Mouse (Mus musculus) forebrain, postnatal 0 days (tissue): Measurements from ENCODE around the gene Sall4. TPM values are rescaled to one million over a fixed set of nuclear protein-coding genes. Genes with fewer than 3 reads are reported as not detected.
A peak's percentile ranks its signal among the peaks of the same experiment; 100 is the strongest.

ENCODE experiments used
- ATAC-seq: fragments of 200-750 bp; cut with Nextera tagmentation; 2 replicates; pipeline ENCODE4 v1.8.0; 2017; ENCODE audit warnings: mild to moderate bottlenecking, moderate library complexity
- DNase-seq: peaks from one replicate; pipeline ENCODE4 v3.0.0-alpha.2; 2015
- H3K27ac ChIP-seq: fragments of 300-500 bp; sonication (generic); 2 replicates; pipeline ENCODE4 v1.5.1; 2014; ENCODE audit warnings: low read depth, mild to moderate bottlenecking, antibody characterized with exemption, low read length, moderate library complexity, mixed read lengths
- H3K27me3 ChIP-seq: fragments of 300-500 bp; sonication (generic); 2 replicates; pipeline ENCODE4 v1.6.1; 2014; ENCODE audit warnings: mild to moderate bottlenecking, low read length, mixed read lengths; ENCODE audit not compliant: insufficient read depth
- H3K36me3 ChIP-seq: fragments of 300-500 bp; sonication (generic); 2 replicates; pipeline ENCODE4 v1.6.1; 2014; ENCODE audit warnings: mild to moderate bottlenecking, moderate library complexity; ENCODE audit not compliant: insufficient read depth
- H3K4me1 ChIP-seq: fragments of 300-500 bp; sonication (generic); 2 replicates; pipeline ENCODE4 v1.6.1; 2014; ENCODE audit warnings: antibody characterized with exemption; ENCODE audit not compliant: insufficient read depth
- H3K4me2 ChIP-seq: fragments of 300-500 bp; sonication (generic); 2 replicates; pipeline ENCODE4 v1.6.1; 2014; ENCODE audit warnings: low read depth, mild to moderate bottlenecking, moderate library complexity
- H3K4me3 ChIP-seq: fragments of 300-500 bp; sonication (generic); 2 replicates; pipeline ENCODE4 v1.5.1; 2014; ENCODE audit warnings: low read depth, low read length, mixed read lengths
- H3K9ac ChIP-seq: fragments of 300-500 bp; sonication (generic); 2 replicates; pipeline ENCODE4 v1.6.1; 2014; ENCODE audit warnings: mild to moderate bottlenecking
- H3K9me3 ChIP-seq: fragments of 300-500 bp; sonication (generic); 2 replicates; pipeline ENCODE4 v1.6.1; 2016; ENCODE audit warnings: low read length
- CTCF ChIP-seq: sonication (generic); IDR thresholded peaks from 2 replicates; pipeline ENCODE4 v1.5.1; 2016; ENCODE audit warnings: antibody characterized with exemption, control low read depth, low read depth
- WGBS: fragments of 180-500 bp; shearing (Covaris S2); extraction: QIAGEN DNeasy Blood & Tissue Kit; methylation state at CpG from one replicate; pipeline ENCODE4 v1.1.7; 2014; 5-methylcytosine and 5-hydroxymethylcytosine counted together
- polyA plus RNA-seq: library from polyadenylated mRNA; unstranded; fragments of >200 nt; fragmentation: Nextera tagmentation; extraction: Ambion mirVana; gene quantifications from 2 replicates; pipeline ENCODE4 v1.2.1, GENCODE M21; 2015
- total RNA-seq: library from RNA; depleted of rRNA; stranded (reverse); fragments of >200 nt; gene quantifications from 2 replicates; pipeline ENCODE4 v1.2.3, GENCODE M21; 2014

The Sall4 gene
- total and polyA plus RNA-seq, 2 experiments from 2014 or later = 0.06 to 0.10 TPM

GRCm38 (mm10) chr2:168738854-168739253 lies 28.9 kb downstream of the Sall4 start:
- Histone ChIP-seq H3K27ac (no peak overlapping the region), H3K4me2 (no peak overlapping the region), H3K36me3 (no peaks in the 10 kb centered on the region), H3K4me3 (no peak overlapping the region), H3K9ac (no peak overlapping the region), H3K27me3 (no peaks in the 10 kb centered on the region), H3K9me3 (no peaks in the 10 kb centered on the region), H3K4me1 (no peaks in the 10 kb centered on the region)
- TF ChIP-seq CTCF = peak; percentile 41
- DNase-seq (no peak), ATAC-seq (no peak)
- WGBS = 93% methylated on average over 1 of the region's 1 CpGs

- Histone ChIP-seq H3K27ac (no peak overlapping the region), H3K4me1 (no peaks in the 10 kb centered on the region), H3K4me2 (no peak overlapping the region), H3K9me3 (no peaks in the 10 kb centered on the region), H3K36me3 (no peaks in the 10 kb centered on the region), H3K9ac (no peak overlapping the region), H3K4me3 (no peak overlapping the region), H3K27me3 (no peaks in the 10 kb centered on the region)
- no peak for TF ChIP-seq CTCF
- ATAC-seq = no peak
- no peak for DNase-seq
- 92% methylated on average over 10 of the region's 10 CpGs for WGBS
Measured at GRCm38 (mm10) chr2:168737878-168738277, 29.9 kb downstream of the Sall4 start.

- 45% methylated on average over 11 of the region's 11 CpGs for WGBS
- no peaks in the 10 kb centered on the region for H3K4me1 ChIP-seq
- no peak for DNase-seq
- H3K27me3 ChIP-seq = no peaks in the 10 kb centered on the region
- H3K4me2 ChIP-seq = no peak overlapping the region
- 0 out of 2 replicates have a peak, but pooled peaks cover 3% of the 10 kb centered on the region for H3K36me3 ChIP-seq
- H3K4me3 ChIP-seq = no peak overlapping the region
- no peak for TF ChIP-seq CTCF
- H3K27ac ChIP-seq = no peak overlapping the region
- no peak for ATAC-seq
- H3K9ac ChIP-seq = no peak overlapping the region
- H3K9me3 ChIP-seq = no peaks in the 10 kb centered on the region
Measured at GRCm38 (mm10) chr2:168734023-168734422, 33.7 kb downstream of the Sall4 start.

GRCm38 (mm10) chr2:168731258-168731657 lies 36.5 kb downstream of the Sall4 start:
- no peak overlapping the region for H3K9ac ChIP-seq
- TF ChIP-seq CTCF = no peak
- H3K27me3 ChIP-seq = no peaks in the 10 kb centered on the region
- WGBS = 72% methylated on average over 8 of the region's 8 CpGs
- H3K4me2 ChIP-seq = no peak overlapping the region
- H3K4me3 ChIP-seq = no peak overlapping the region
- 0 out of 2 replicates have a peak, but pooled peaks cover 3% of the 10 kb centered on the region for H3K36me3 ChIP-seq
- DNase-seq = no peak
- no peaks in the 10 kb centered on the region for H3K9me3 ChIP-seq
- H3K4me1 ChIP-seq = no peaks in the 10 kb centered on the region
- no peak for ATAC-seq
- no peak overlapping the region for H3K27ac ChIP-seq

GRCm38 (mm10) chr2:168729736-168730135 lies 38.0 kb downstream of the Sall4 start:
- Histone ChIP-seq H3K27ac (no peak overlapping the region), H3K4me2 (no peak overlapping the region), H3K27me3 (no peaks in the 10 kb centered on the region), H3K9me3 (no peaks in the 10 kb centered on the region), H3K4me1 (no peaks in the 10 kb centered on the region), H3K36me3 (0 out of 2 replicates have a peak, but pooled peaks cover 3% of the 10 kb centered on the region), H3K9ac (no peak overlapping the region), H3K4me3 (no peak overlapping the region)
- no peak for ATAC-seq
- no peak for TF ChIP-seq CTCF
- 85% methylated on average over 12 of the region's 12 CpGs for WGBS
- no peak for DNase-seq

- H3K27ac ChIP-seq = no peak overlapping the region
- H3K27me3 ChIP-seq = no peaks in the 10 kb centered on the region
- no peak overlapping the region for H3K4me3 ChIP-seq
- WGBS = 81% methylated on average over 12 of the region's 12 CpGs
- H3K4me2 ChIP-seq = no peak overlapping the region
- 0 out of 2 replicates have a peak, but pooled peaks cover 3% of the 10 kb centered on the region for H3K36me3 ChIP-seq
- DNase-seq = no peak
- no peak for ATAC-seq
- TF ChIP-seq CTCF = no peak
- H3K9me3 ChIP-seq = no peaks in the 10 kb centered on the region
- H3K9ac ChIP-seq = no peak overlapping the region
- no peaks in the 10 kb centered on the region for H3K4me1 ChIP-seq
Measured at GRCm38 (mm10) chr2:168728045-168728444, 39.7 kb downstream of the Sall4 start.

- Histone ChIP-seq H3K36me3 (no peaks in the 10 kb centered on the region), H3K9me3 (no peaks in the 10 kb centered on the region), H3K9ac (no peak overlapping the region), H3K27me3 (no peaks in the 10 kb centered on the region), H3K4me3 (no peak overlapping the region), H3K4me1 (no peaks in the 10 kb centered on the region), H3K4me2 (no peak overlapping the region), H3K27ac (no peak overlapping the region)
- DNase-seq (no peak), ATAC-seq (peak; percentile 89)
- WGBS = 46% methylated on average over 6 of the region's 6 CpGs
- no peak for TF ChIP-seq CTCF
Measured at GRCm38 (mm10) chr2:168726007-168726406, 41.7 kb downstream of the Sall4 start.
